Mouse (Mus musculus): ENCODE measurements around the gene Afap1l2.

The Afap1l2 gene

DNA sequence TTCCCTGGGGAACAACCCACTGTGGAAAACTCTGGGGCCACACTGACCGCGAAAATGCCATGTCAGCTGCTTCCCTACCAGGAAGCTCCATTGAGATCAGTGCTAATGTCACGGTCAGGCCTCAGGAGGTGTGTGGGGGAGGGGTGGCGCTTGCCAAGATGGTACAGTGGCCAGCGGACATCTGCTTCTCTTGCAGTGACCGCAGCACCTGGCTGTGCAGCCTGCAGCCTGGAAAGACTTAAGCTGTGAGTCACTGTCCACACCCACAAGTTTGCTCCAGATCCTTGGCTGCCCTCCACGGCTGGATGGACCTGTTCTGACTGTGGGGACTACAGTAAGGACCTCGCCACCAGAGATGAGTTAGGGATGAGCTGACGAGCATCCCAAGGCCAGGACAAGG, 68.2 kb downstream of the Afap1l2 start:
- no peak for DNase-seq (ENCODE audit: low spot score)

DNA sequence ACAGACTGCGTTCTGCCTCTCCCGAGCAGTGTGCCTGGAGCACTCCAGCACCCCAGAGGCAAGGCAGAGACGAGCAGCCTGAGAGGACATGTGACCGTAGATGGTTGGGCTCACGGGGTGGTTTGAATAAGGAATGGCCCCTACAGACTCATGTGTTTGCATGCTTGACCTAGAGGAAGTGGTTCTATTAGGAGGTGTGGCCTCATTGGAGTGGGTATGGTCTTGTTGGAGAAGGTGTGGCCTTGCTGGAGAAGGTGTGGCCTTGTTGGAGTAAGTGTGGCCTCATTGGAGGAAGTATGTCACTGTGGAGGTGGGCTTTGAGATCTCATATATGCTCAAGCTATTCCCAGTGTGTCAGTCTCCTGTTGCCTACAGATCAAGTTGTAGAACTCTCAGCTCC, 70.1 kb downstream of the Afap1l2 start:
- DNase-seq (ENCODE audit: low spot score) = no peak

GRCm38 (mm10) chr19:56936253-56936652, 71.8 kb downstream of the Afap1l2 start:
- no peak for DNase-seq (ENCODE audit: low spot score)

GRCm38 (mm10) chr19:56935777-56936176, 72.3 kb downstream of the Afap1l2 start:
- DNase-seq (ENCODE audit: low spot score) = no peak

DNA sequence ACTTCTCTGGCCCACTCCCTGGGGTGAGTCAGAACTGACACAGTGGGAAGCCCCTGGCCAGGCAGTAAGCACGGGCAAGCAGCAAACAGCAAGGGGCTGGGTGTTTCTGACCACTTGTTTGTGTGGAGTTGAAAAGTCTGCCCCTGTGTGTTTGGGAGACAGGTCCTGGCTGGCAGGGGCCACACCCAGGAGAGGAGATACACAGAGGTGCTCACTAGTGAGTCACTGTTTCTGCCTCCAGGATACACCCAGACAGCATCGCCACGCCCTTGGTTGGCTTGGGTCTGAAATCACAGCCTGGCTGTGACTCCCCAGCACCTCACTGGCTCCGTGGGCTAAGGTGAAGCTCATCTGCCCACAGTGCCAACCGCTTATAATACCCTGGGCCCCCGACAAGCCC, 72.9 kb downstream of the Afap1l2 start:
- no peak for DNase-seq (ENCODE audit: low spot score)

DNA sequence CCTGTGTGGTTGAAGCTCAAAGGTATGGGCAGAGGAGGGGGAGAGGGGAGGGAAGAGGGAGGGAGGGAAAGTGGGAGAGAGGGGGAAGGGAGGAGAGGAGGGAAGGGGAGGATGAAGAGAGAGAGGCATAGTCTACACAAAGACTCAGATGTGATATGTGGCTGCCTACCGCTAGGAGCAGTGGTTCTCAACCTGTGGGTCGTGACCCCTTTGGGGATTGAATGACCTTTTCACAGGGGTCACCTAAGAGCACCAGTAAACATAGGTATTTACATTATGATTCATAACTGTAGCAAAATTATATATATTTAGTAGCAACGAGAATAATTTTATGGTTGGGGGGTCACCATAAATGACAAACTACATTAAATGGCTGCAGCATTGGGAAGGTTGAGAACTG, 74.2 kb downstream of the Afap1l2 start:
- DNase-seq (ENCODE audit: low spot score) = no peak

GRCm38 (mm10) chr19:56930029-56930428, 78.0 kb downstream of the Afap1l2 start:
- no peak for DNase-seq (ENCODE audit: low spot score)

GRCm38 (mm10) chr19:56929392-56929791, 78.6 kb downstream of the Afap1l2 start:
- DNase-seq (ENCODE audit: low spot score) = no peak

GRCm38 (mm10) chr19:56921744-56922143, 86.3 kb downstream of the Afap1l2 start:
- no peak for DNase-seq (ENCODE audit: low spot score)

- no peak for DNase-seq (ENCODE audit: low spot score)
Measured at GRCm38 (mm10) chr19:56920232-56920631, 87.8 kb downstream of the Afap1l2 start.

- peak; percentile 57 for DNase-seq (ENCODE audit: low spot score)
Measured at GRCm38 (mm10) chr19:56919628-56920027, 88.4 kb downstream of the Afap1l2 start.

- no peak for DNase-seq (ENCODE audit: low spot score)
Measured at GRCm38 (mm10) chr19:56915084-56915483, 92.9 kb downstream of the Afap1l2 start.

DNA sequence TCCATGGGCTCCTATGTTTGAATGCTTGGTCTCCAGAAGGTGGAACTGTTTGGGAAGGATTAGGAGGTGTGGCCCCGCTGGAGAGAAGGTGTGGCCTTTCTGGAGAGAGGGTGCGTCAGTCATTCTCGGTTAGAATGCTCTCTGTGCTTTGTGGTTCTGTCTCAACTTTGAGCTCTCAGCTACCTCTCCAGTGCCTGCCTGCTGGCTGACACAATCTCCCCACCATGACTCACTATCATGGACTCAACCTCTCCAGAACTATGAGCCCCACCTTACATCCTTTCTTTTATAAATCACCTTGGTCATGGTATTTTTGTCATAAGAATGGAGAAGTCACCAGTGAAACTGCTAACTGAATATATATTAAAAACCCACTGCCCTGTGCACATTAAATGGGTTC, 93.4 kb downstream of the Afap1l2 start:
- no peak for DNase-seq (ENCODE audit: low spot score)

DNA sequence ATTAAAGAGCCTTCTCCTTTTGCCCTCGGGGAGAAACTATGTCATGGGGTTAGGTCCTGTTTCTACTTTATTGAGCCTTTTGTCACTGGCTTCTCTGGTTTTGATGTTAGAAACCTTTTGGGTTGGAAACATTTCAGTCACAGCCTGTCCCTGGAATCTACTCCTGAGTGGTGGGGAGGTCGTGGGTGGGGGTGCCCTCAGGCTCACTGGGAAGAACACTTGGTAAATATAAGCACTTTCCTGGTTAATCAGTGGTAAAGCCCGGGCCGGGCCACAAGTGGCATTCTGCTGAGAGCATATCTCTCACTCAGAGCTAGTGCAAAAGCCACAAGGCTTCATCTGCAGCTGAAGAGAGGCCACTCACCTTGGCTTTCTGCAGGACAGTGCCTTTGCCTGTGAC, 94.3 kb downstream of the Afap1l2 start:
- DNase-seq (ENCODE audit: low spot score) = no peak

DNA sequence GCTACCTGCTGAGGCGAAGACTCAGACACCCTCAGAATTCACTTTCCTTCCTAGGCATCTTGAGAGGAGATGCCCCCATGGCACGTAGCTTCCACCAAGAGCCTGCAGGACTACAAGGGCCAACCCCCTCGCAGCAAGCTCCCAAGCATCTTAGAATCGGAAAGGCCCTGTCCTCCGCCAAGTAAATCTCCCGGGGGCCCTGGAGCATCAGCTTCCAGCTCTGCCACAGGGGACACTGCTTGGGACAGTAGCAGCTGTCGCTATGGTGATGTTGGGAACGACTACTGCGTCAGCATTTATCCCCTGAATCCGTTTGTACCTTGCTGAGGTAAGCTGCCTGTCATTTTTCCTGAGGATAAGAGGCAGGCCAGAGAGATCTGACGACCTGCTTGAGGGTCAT, 97.5 kb downstream of the Afap1l2 start:
- DNase-seq (ENCODE audit: low spot score) = no peak

- peak; percentile 20 for DNase-seq (ENCODE audit: low spot score)
Measured at GRCm38 (mm10) chr19:56908472-56909270, 99.4 kb downstream of the Afap1l2 start.

DNA sequence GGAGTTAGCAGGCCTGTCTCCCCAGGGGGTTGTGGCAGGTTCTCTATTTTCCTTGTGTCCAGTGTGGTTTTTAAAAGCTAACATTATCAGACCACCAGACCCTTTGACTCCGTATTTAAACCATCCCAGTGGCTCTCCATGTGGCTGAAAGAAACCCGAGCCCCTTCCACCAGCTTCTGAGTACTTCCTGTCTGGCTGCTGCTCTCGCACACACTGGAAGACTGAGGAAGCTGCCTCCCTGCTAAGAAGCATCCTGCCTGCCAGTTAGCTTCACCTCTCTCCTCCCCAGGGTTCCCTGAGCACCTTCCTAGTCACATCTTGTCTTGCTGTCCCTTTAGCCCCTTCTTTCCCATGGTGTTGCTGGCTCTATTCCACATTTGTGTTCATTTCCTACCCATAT, 100.2 kb downstream of the Afap1l2 start:
- no peak for DNase-seq (ENCODE audit: low spot score)

DNA sequence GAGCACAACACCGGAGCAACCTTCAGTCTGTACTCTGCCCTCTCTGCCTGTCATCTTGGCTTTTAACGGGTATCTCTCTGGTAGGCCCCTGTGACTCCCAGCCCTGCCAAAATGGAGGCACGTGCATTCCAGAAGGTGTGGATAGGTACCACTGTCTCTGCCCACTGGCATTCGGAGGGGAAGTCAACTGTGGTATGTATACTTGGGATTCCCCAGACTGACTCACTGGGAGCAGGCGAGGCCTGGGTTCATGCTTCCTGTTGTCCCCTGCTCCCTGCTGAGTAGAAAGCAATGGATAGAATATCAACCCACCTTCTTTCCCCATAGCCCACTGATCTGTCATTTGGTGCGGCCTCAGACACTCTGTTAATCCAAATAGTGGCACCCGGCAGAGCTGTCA, 102.6 kb downstream of the Afap1l2 start:
- no peak for DNase-seq (ENCODE audit: low spot score)

DNA sequence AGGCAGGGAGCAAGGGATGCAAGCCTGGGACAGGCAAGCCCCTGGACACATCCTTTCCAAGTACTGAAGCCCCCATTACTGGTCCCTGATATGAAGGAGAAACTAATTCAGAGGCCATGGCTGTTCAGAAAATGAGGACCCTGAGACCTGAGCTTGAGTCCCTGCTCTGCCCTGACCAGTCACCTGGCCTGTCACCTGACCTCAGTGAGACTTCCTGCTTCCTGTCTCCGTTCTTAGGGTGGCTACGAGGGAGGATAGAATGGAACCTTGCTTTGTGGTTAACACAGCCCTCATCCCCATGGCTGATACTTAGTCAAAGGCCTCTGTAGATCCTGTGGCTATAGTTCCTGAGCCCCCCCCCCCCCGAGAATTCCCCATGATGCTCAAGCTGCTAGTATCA, 103.9 kb downstream of the Afap1l2 start:
- no peak for DNase-seq (ENCODE audit: low spot score)

GRCm38 (mm10) chr19:56897654-56898053, 110.4 kb downstream of the Afap1l2 start:
- DNase-seq (ENCODE audit: low spot score) = no peak

DNA sequence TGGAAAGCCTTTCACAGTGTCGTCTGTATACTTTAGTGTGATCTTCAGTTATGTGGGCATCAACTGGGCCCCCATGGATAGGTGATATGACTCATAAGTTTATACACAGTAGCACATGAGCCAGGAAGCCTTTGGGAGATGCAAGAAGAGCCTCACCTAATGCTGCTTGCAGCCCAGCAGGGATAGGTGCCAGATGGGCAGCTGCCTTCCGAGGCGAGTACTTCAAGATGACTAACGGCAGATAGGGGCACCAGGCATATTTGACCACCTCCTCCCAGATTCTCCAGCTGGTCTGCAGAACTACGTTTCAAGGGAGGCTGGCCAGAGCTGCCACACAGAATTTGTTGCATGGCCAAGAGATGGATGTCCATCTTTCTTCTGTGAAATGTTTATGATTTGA, 114.7 kb downstream of the Afap1l2 start:
- no peak for DNase-seq (ENCODE audit: low spot score)

GRCm38 (mm10) chr19:56892586-56892985, 115.4 kb downstream of the Afap1l2 start:
- no peak for DNase-seq (ENCODE audit: low spot score)

DNA sequence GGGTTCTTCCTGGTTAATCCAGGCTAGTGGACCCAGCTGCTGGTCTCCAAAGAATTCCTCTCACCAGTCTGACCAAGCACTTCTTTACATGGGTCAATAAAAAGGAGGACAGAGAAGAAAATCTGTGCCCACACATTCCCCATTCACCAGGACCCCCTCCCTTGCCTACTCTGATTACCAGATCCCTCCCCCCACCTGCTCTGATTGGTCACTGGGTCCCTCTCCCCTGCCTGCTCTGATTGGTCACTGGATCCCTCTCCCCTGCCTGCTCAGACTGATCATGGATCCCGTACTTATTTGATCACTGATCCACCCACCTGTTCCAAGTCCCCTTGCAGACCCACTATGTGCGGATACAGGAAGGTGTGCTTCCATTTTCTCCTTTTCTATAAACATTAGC, 116.6 kb downstream of the Afap1l2 start:
- DNase-seq (ENCODE audit: low spot score) = no peak

- DNase-seq (ENCODE audit: low spot score) = no peak
Measured at GRCm38 (mm10) chr19:56888654-56889053, 119.4 kb downstream of the Afap1l2 start.
